Mouse (Mus musculus) activated CD4-positive, CD25-positive, alpha-beta regulatory T cell (primary cell): ENCODE results near the gene Olfr361. TPM values are rescaled to one million over a fixed set of nuclear protein-coding genes. Genes with fewer than 3 reads are reported as not detected.

Experiments used
- polyA plus RNA-seq, 2 experiments: library from polyadenylated mRNA; unstranded; fragments of 100-300 nt; shearing (Covaris generic); gene quantifications; one replicate each; pipeline ENCODE4 v1.2.1; 2017

Olfr361 gene
- polyA plus RNA-seq = not detected

GRCm38 (mm10) chr2:37089190-37089589 lies at the start of gene Olfr361:
TSS of gene Olfr361 (minus strand) at chr2:37089290.

GRCm38 (mm10) chr2:37117810-37118209 lies 28.7 kb upstream of the Olfr361 start, which contains the start of gene Olfr362:
TSS of gene Olfr362 (minus strand) at chr2:37117910.

DNA sequence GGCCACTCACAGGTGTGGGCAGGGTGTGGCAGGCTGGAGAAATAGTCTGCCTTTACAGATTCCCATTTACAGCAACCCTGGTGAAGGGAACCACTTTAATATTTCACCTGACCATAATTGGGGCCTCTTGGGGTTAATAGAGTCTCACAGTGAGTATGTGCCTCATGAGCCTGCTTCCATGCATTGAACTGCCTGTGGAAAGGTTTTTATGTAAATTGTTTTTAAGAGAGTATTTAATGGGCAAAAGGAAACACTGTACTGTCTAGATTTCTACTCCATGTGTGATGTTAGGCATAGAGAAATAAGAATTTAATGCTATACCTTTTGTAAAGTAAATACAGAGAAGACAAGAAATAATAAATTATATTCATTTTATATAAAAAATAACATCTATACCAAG lies 23.6 kb downstream of the Olfr361 start, which contains the start of gene Olfr360:
Olfr360 (plus strand) TSS at position 301 of the 400 bp plus-strand sequence.

Other genes with a start within 250 kb of the Olfr361 start
- gene Olfr350, start 243.0 kb downstream of the Olfr361 start, polyA plus RNA-seq = not detected
- not detected for gene Olfr351, start 226.6 kb downstream of the Olfr361 start, polyA plus RNA-seq
- not detected for gene Olfr352, start 220.8 kb downstream of the Olfr361 start, polyA plus RNA-seq
- gene Olfr353, start 196.4 kb downstream of the Olfr361 start, polyA plus RNA-seq = not detected
- not detected for gene Olfr354, start 183.6 kb downstream of the Olfr361 start, polyA plus RNA-seq
- not detected for gene Olfr355, start 160.4 kb downstream of the Olfr361 start, polyA plus RNA-seq
- gene Olfr356, start 152.2 kb downstream of the Olfr361 start, polyA plus RNA-seq = not detected
- gene Olfr357, start 95.5 kb downstream of the Olfr361 start, polyA plus RNA-seq = under 1 TPM in 1 of 2 experiments, not detected in 1; 0.07 TPM
- not detected for gene Olfr358, start 80.0 kb downstream of the Olfr361 start, polyA plus RNA-seq
- gene Olfr360, start 23.5 kb downstream of the Olfr361 start, polyA plus RNA-seq = not detected
- not detected for gene Olfr362, start 28.6 kb upstream of the Olfr361 start, polyA plus RNA-seq
- not detected for gene Olfr364-ps1, start 50.0 kb upstream of the Olfr361 start, polyA plus RNA-seq
- gene Olfr365, start 98.9 kb upstream of the Olfr361 start, polyA plus RNA-seq = under 1 TPM in 1 of 2 experiments, not detected in 1; 0.04 TPM
- under 1 TPM in 1 of 2 experiments, not detected in 1; 0.04 TPM for gene Olfr366, start 122.3 kb upstream of the Olfr361 start, polyA plus RNA-seq
- not detected for gene Olfr368, start 237.2 kb upstream of the Olfr361 start, polyA plus RNA-seq